Mouse (Mus musculus) CH12.LX (cell line): Measurements from ENCODE around the gene P3h3.

Experiments used
- CHD1 ChIP-seq: IDR thresholded peaks from 2 replicates; pipeline ENCODE4 v1.6.1; 2012; ENCODE audit warnings: low read depth, low read length, improper control_type of control experiment, inconsistent platforms
- CTCF ChIP-seq, 2 experiments: IDR thresholded peaks in 1 of 2; conservative IDR thresholded peaks in 1 of 2; 2 replicates each; pipeline ENCODE4 v1.5.1; 2011 to 2012; ENCODE audit warnings: low read depth in 2 of 2, low read length in 2 of 2, improper control_type of control experiment in 1 of 2, inconsistent platforms in 1 of 2, mild to moderate bottlenecking in 1 of 2, moderate library complexity in 1 of 2
- EP300 ChIP-seq: IDR thresholded peaks from 2 replicates; pipeline ENCODE4 v1.6.1; 2011; ENCODE audit warnings: low read length, improper control_type of control experiment
- ETS1 ChIP-seq: conservative IDR thresholded peaks from 2 replicates; pipeline ENCODE4 v1.6.1; 2012; ENCODE audit warnings: low read depth, mild to moderate bottlenecking, inconsistent platforms, low read length, improper control_type of control experiment, moderate library complexity
- GABPA ChIP-seq: IDR thresholded peaks from 2 replicates; pipeline ENCODE4 v1.6.1; 2012; ENCODE audit warnings: low read depth, low read length, improper control_type of control experiment, inconsistent platforms; ENCODE audit not compliant: insufficient replicate concordance
- KAT2A ChIP-seq: IDR thresholded peaks from 2 replicates; pipeline ENCODE4 v1.6.1; 2012; ENCODE audit warnings: low read length, improper control_type of control experiment, inconsistent platforms; ENCODE audit not compliant: insufficient replicate concordance
- MAZ ChIP-seq: IDR thresholded peaks from 2 replicates; pipeline ENCODE4 v1.6.1; 2012; ENCODE audit warnings: low read depth, mild to moderate bottlenecking, inconsistent platforms, low read length, improper control_type of control experiment, moderate library complexity
- MYC ChIP-seq: IDR thresholded peaks from 2 replicates; pipeline ENCODE4 v1.6.1; 2011; ENCODE audit warnings: low read depth, mild to moderate bottlenecking, improper control_type of control experiment, low read length
- POLR2A ChIP-seq: IDR thresholded peaks from 2 replicates; pipeline ENCODE4 v1.6.1; 2011; ENCODE audit warnings: low read depth, mild to moderate bottlenecking, improper control_type of control experiment, low read length
- UBTF ChIP-seq: IDR thresholded peaks from 2 replicates; pipeline ENCODE4 v1.6.1; 2012; ENCODE audit warnings: low read depth, mild to moderate bottlenecking, inconsistent platforms, low read length, improper control_type of control experiment, moderate library complexity
- USF1 ChIP-seq: IDR thresholded peaks from 2 replicates; pipeline ENCODE4 v1.6.1; 2014; ENCODE audit warnings: low read depth, mild to moderate bottlenecking, inconsistent platforms, low read length, improper control_type of control experiment

DNA sequence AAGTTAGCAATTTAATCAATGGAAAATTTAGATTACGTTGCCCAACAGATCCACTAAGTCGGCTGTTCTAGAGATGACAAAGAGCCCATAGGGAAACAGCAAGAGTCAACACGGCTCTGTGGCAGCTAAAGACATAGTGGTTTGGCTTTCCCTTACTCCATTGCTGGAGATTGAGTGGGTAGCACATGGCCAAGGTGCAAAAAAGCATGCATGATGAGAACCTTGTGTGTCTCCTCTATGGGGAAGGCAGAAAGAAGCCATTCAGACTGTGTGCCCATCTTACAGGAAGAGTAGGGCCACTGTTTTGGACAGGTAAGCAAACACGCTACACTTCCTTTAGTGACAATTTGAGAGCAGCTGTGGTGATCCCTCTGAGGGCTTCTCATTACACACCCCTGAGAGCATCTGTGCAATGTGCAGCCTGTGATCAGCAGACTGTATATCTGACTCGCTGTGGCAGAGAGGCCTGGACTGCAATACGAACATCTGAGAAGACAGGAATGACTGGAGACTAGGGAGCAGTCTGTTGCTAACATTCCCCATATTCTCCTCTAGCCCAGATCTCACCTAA lies 31.1 kb upstream of the P3h3 start:
- TF ChIP-seq GABPA = no peak
- no peak for TF ChIP-seq EP300
- TF ChIP-seq USF1 = no peak
- TF ChIP-seq POLR2A = no peak
- TF ChIP-seq CTCF (conservative IDR thresholded peaks at IDR 0.05 in 1 of 2, IDR thresholded peaks at IDR 0.05 in 1 of 2; ENCODE audit: low read depth in 2 of 2, low read length in 2 of 2) = no peak
- no peak for TF ChIP-seq MYC
- no peak for TF ChIP-seq MAZ
- no peak for TF ChIP-seq UBTF
- TF ChIP-seq ETS1 = no peak
- TF ChIP-seq KAT2A = no peak
- TF ChIP-seq CHD1 = no peak
